Mouse (Mus musculus): ENCODE data around the gene 0610040J01Rik. TPM values are rescaled to one million over a fixed set of nuclear protein-coding genes. Genes with fewer than 3 reads are reported as not detected.

Gene 0610040J01Rik
- total and polyA plus RNA-seq, 3 experiments, result not detected

DNA sequence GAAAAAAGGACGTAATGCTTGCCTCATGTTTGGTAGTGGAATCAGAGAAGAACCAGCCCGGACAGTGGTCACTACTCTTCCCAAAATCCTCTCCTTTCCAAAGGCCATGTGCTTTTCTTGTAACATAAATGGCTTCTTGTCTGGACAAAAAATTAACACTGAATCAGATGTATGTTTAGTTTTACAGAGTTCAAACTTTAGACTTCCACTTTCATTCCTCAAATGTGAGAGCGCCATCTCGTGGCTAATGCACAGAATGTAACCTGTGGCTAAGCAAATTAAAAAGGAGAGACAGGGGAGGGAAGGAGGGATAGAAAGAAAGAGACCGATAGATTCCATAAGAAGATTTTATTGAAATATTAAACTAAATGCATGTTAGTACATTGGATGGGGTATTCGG lies 45.4 kb upstream of the 0610040J01Rik start:
- dilution Hi-C loops (cut with MboI; ENCODE audit: extremely low pct_ligation_motif_present, extremely low pct_unique_long_range_greater_than_20kb, low sequenced_read_pairs), result no loop called here
- Histone ChIP-seq H3K79me2 (replicated peaks; ENCODE audit: control insufficient read depth, extremely low read depth, insufficient read depth, poor library complexity, severe bottlenecking) (no peaks in the 10 kb centered on the region), H3K4me3 (replicated peaks in 1 of 3; ENCODE audit: low read depth in 2 of 3, low read length in 2 of 3, poor library complexity in 1 of 3) (peak overlapping the region in 2 of 3 experiments; percentile 18 to 33), H3K27me3 (replicated peaks) (no peaks in the 10 kb centered on the region), H3K4me2 (ENCODE audit: insufficient read depth, low read depth, poor library complexity, severe bottlenecking) (peak overlapping the region; percentile 90), H3K27ac (ENCODE audit: insufficient read depth, low read depth) (no peak overlapping the region), H3K36me3 (replicated peaks in 1 of 2; ENCODE audit: control insufficient read depth in 1 of 2, insufficient read depth in 1 of 2, low read length in 1 of 2) (no peaks in the 10 kb centered on the region), H3K9me3 (replicated peaks; ENCODE audit: low read length) (no peaks in the 10 kb centered on the region), H3K4me1 (ENCODE audit: control insufficient read depth in 1 of 2, insufficient read depth in 2 of 2) (peaks cover 5 to 24% of the 10 kb centered on the region in 2 experiments; a peak in 2 of 4 replicates), H3K9ac (ENCODE audit: insufficient read depth, low read depth) (peak overlapping the region; percentile 75)
- 0 out of 2 replicates have a peak, but pooled peaks have one; percentile 7 for TF ChIP-seq MAFK (IDR thresholded peaks at IDR 0.05; ENCODE audit: insufficient replicate concordance, low read length)
- TF ChIP-seq JUND (conservative IDR thresholded peaks at IDR 0.05; ENCODE audit: low read depth, low read length), result 0 out of 2 replicates have a peak, but pooled peaks have one; percentile 11
- TF ChIP-seq SMC3 (IDR thresholded peaks at IDR 0.05; ENCODE audit: low read depth, low read length), result peak; percentile 79
- TF ChIP-seq USF2 (conservative IDR thresholded peaks at IDR 0.05; ENCODE audit: low read depth, low read length), result no peak
- peak; percentile 85 for TF ChIP-seq MAX (IDR thresholded peaks at IDR 0.05; ENCODE audit: low read length)
- TF ChIP-seq SIN3A (IDR thresholded peaks at IDR 0.05; ENCODE audit: low read length), result no peak
- TF ChIP-seq E2F4 (IDR thresholded peaks at IDR 0.05; ENCODE audit: insufficient replicate concordance, low read depth, low read length), result no peak
- TF ChIP-seq MEF2A (IDR thresholded peaks at IDR 0.05; ENCODE audit: borderline replicate concordance, low read depth, low read length), result 0 out of 2 replicates have a peak, but pooled peaks have one; percentile 26
- TF ChIP-seq UBTF (IDR thresholded peaks at IDR 0.05; ENCODE audit: low read depth, low read length), result no peak
- TF ChIP-seq EP300 (IDR thresholded peaks at IDR 0.05; ENCODE audit: low read length), result 0 out of 2 replicates have a peak, but pooled peaks have one; percentile 19
- TF ChIP-seq RAD21 (IDR thresholded peaks at IDR 0.05; ENCODE audit: low read depth, low read length), result peak; percentile 86
- peak; percentile 6; the same call in 1 of the 2 replicates for TF ChIP-seq ZNF384 (IDR thresholded peaks at IDR 0.05; ENCODE audit: low read depth, low read length)
- TF ChIP-seq ZC3H11A (IDR thresholded peaks at IDR 0.05; ENCODE audit: low read depth, low read length), result peak; percentile 49
- TF ChIP-seq CTCF (conservative IDR thresholded peaks at IDR 0.05 in 1 of 2, IDR thresholded peaks at IDR 0.05 in 1 of 2; ENCODE audit: low read depth in 2 of 2, low read length in 2 of 2), result peak; percentile 52 to 90
- DNase-seq (ENCODE audit: extremely low read depth), result peak; percentile 81
- in situ Hi-C loops (cut with MboI; ENCODE audit: low pct_ligation_motif_present, low pct_unique_long_range_greater_than_20kb, low sequenced_read_pairs), result no loop called here

DNA sequence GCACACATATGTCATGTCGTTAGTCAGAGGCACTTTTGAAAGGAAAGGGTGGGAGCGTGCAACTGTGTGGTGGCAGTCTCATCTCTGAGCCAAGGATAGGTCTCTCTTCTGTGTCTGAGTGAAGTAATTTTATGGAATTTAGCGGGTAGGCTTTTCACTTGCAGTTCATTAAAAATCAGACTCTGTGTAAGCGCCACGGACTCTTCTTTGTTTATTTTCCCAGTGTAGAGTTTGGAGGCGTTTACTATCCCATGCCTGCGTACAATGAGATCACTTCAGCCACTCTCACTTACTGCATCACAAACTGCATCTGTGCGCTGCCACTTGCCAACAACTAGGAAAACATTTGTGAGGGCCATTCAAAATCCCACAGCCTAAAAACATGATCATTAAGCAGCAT lies 44.7 kb upstream of the 0610040J01Rik start:
- no peak overlapping the region for H3K9ac ChIP-seq (ENCODE audit: insufficient read depth, low read depth)
- no peak overlapping the region for H3K27ac ChIP-seq (ENCODE audit: insufficient read depth, low read depth)
- in situ Hi-C loops (cut with MboI; ENCODE audit: low pct_ligation_motif_present, low pct_unique_long_range_greater_than_20kb, low sequenced_read_pairs), result no loop called here
- no peaks in the 10 kb centered on the region for H3K9me3 ChIP-seq (replicated peaks; ENCODE audit: low read length)
- H3K4me1 ChIP-seq (ENCODE audit: control insufficient read depth in 1 of 2, insufficient read depth in 2 of 2), result peaks cover 5 to 24% of the 10 kb centered on the region in 2 experiments; a peak in 2 of 4 replicates
- no peak for DNase-seq (ENCODE audit: extremely low read depth)
- H3K36me3 ChIP-seq (replicated peaks in 1 of 2; ENCODE audit: control insufficient read depth in 1 of 2, insufficient read depth in 1 of 2, low read length in 1 of 2), result no peaks in the 10 kb centered on the region
- no peaks in the 10 kb centered on the region for H3K79me2 ChIP-seq (replicated peaks; ENCODE audit: control insufficient read depth, extremely low read depth, insufficient read depth, poor library complexity, severe bottlenecking)
- dilution Hi-C loops (cut with MboI; ENCODE audit: extremely low pct_ligation_motif_present, extremely low pct_unique_long_range_greater_than_20kb, low sequenced_read_pairs), result no loop called here
- no peak overlapping the region for H3K4me3 ChIP-seq (replicated peaks in 1 of 3; ENCODE audit: low read depth in 2 of 3, low read length in 2 of 3, poor library complexity in 1 of 3)
- H3K4me2 ChIP-seq (ENCODE audit: insufficient read depth, low read depth, poor library complexity, severe bottlenecking), result peak overlapping the region; percentile 77
- no peaks in the 10 kb centered on the region for H3K27me3 ChIP-seq (replicated peaks)
- no peak for TF ChIP-seq E2F4 (IDR thresholded peaks at IDR 0.05; ENCODE audit: insufficient replicate concordance, low read depth, low read length)
- TF ChIP-seq CHD1 (IDR thresholded peaks at IDR 0.05; ENCODE audit: low read depth, low read length), result no peak

Measured in CH12.LX (cell line).